Mouse (Mus musculus): Measurements from ENCODE around the gene Tbc1d1. TPM values are rescaled to one million over a fixed set of nuclear protein-coding genes. Genes with fewer than 3 reads are reported as not detected.

Gene Tbc1d1
- total RNA-seq, 1 experiment = 31.1 TPM

GRCm38 (mm10) chr5:64215806-64216205 lies 59.7 kb downstream of the Tbc1d1 start:
- Histone ChIP-seq H3K36me3 (ENCODE audit: control insufficient read depth, insufficient read depth, low read length, poor library complexity, severe bottlenecking) (no peaks in the 10 kb centered on the region), H3K27ac (ENCODE audit: insufficient read depth, low read depth, low read length, poor library complexity, severe bottlenecking) (no peak overlapping the region), H3K4me1 (ENCODE audit: control insufficient read depth in 2 of 2, insufficient read depth in 2 of 2, low read length in 2 of 2, poor library complexity in 1 of 2) (peaks cover 0 to 4% of the 10 kb centered on the region in 2 experiments; a peak in 1 of 4 replicates), H3K4me3 (ENCODE audit: insufficient read depth in 1 of 2, low read depth in 1 of 2, low read length in 2 of 2, poor library complexity in 1 of 2, severe bottlenecking in 1 of 2) (no peak overlapping the region), H3K9ac (ENCODE audit: insufficient read depth, low read depth, low read length, poor library complexity, severe bottlenecking) (no peak overlapping the region), H3K9me3 (ENCODE audit: control insufficient read depth, insufficient read depth, low read depth, low read length) (no peaks in the 10 kb centered on the region)
- TF ChIP-seq ZNF384 (IDR thresholded peaks at IDR 0.05; ENCODE audit: low read depth, low read length) (no peak), ZC3H11A (IDR thresholded peaks at IDR 0.05; ENCODE audit: borderline replicate concordance, low read depth, low read length) (no peak), HCFC1 (IDR thresholded peaks at IDR 0.05; ENCODE audit: borderline replicate concordance, insufficient read depth, low read length) (no peak), MAFK (IDR thresholded peaks at IDR 0.05; ENCODE audit: insufficient read depth, low read depth, low read length) (no peak), CHD2 (IDR thresholded peaks at IDR 0.05; ENCODE audit: low read depth, low read length) (no peak)
- no peak for DNase-seq (ENCODE audit: low read depth, low spot score)
- in situ Hi-C loops (cut with MboI; ENCODE audit: low sequenced_read_pairs in 2 of 2, unreplicated experiment in 2 of 2) = no loop called here

GRCm38 (mm10) chr5:64216326-64216725 lies 60.2 kb downstream of the Tbc1d1 start:
- H3K36me3 ChIP-seq (ENCODE audit: control insufficient read depth, insufficient read depth, low read length, poor library complexity, severe bottlenecking) = no peaks in the 10 kb centered on the region
- TF ChIP-seq ZNF384 (IDR thresholded peaks at IDR 0.05; ENCODE audit: low read depth, low read length) (no peak), HCFC1 (IDR thresholded peaks at IDR 0.05; ENCODE audit: borderline replicate concordance, insufficient read depth, low read length) (no peak), ZC3H11A (IDR thresholded peaks at IDR 0.05; ENCODE audit: borderline replicate concordance, low read depth, low read length) (no peak), MAFK (IDR thresholded peaks at IDR 0.05; ENCODE audit: insufficient read depth, low read depth, low read length) (no peak), CHD2 (IDR thresholded peaks at IDR 0.05; ENCODE audit: low read depth, low read length) (no peak)
- no peaks in the 10 kb centered on the region for H3K9me3 ChIP-seq (ENCODE audit: control insufficient read depth, insufficient read depth, low read depth, low read length)
- H3K9ac ChIP-seq (ENCODE audit: insufficient read depth, low read depth, low read length, poor library complexity, severe bottlenecking) = no peak overlapping the region
- in situ Hi-C loops (cut with MboI; ENCODE audit: low sequenced_read_pairs in 2 of 2, unreplicated experiment in 2 of 2) = no loop called here
- DNase-seq (ENCODE audit: low read depth, low spot score) = no peak
- no peak overlapping the region for H3K4me3 ChIP-seq (ENCODE audit: insufficient read depth in 1 of 2, low read depth in 1 of 2, low read length in 2 of 2, poor library complexity in 1 of 2, severe bottlenecking in 1 of 2)
- H3K4me1 ChIP-seq (ENCODE audit: control insufficient read depth in 2 of 2, insufficient read depth in 2 of 2, low read length in 2 of 2, poor library complexity in 1 of 2) = peaks cover 0 to 4% of the 10 kb centered on the region in 2 experiments; a peak in 1 of 4 replicates
- H3K27ac ChIP-seq (ENCODE audit: insufficient read depth, low read depth, low read length, poor library complexity, severe bottlenecking) = no peak overlapping the region

DNA sequence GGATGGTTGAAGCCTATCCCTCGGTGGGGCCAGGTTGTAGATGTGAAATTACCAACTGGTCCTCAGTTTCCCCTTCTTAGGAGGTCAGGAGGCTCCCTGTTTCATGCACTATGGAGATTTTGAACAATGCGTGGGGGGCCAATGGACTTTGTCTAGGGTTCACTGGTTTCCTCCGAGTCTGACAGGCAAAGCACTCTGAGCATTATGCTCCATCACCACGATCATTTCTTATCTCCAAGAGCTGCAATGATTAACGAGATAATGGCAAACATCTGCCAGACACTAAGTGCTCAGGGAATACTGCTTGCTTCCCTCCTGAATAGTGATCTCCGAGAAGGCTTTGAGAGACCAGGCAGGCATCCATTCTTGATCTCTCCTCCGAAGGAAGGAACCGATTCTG lies 61.2 kb downstream of the Tbc1d1 start:
- no peak for DNase-seq (ENCODE audit: low read depth, low spot score)
- H3K9me3 ChIP-seq (ENCODE audit: control insufficient read depth, insufficient read depth, low read depth, low read length) = no peaks in the 10 kb centered on the region
- peaks cover 0 to 4% of the 10 kb centered on the region in 2 experiments; a peak in 1 of 4 replicates for H3K4me1 ChIP-seq (ENCODE audit: control insufficient read depth in 2 of 2, insufficient read depth in 2 of 2, low read length in 2 of 2, poor library complexity in 1 of 2)
- H3K9ac ChIP-seq (ENCODE audit: insufficient read depth, low read depth, low read length, poor library complexity, severe bottlenecking) = no peak overlapping the region
- no peak for TF ChIP-seq ZC3H11A (IDR thresholded peaks at IDR 0.05; ENCODE audit: borderline replicate concordance, low read depth, low read length)
- TF ChIP-seq HCFC1 (IDR thresholded peaks at IDR 0.05; ENCODE audit: borderline replicate concordance, insufficient read depth, low read length) = no peak
- TF ChIP-seq ZNF384 (IDR thresholded peaks at IDR 0.05; ENCODE audit: low read depth, low read length) = no peak
- no peak for TF ChIP-seq CHD2 (IDR thresholded peaks at IDR 0.05; ENCODE audit: low read depth, low read length)
- no peak for TF ChIP-seq MAFK (IDR thresholded peaks at IDR 0.05; ENCODE audit: insufficient read depth, low read depth, low read length)
- in situ Hi-C loops (cut with MboI; ENCODE audit: low sequenced_read_pairs in 2 of 2, unreplicated experiment in 2 of 2) = no loop called here
- H3K4me3 ChIP-seq (ENCODE audit: insufficient read depth in 1 of 2, low read depth in 1 of 2, low read length in 2 of 2, poor library complexity in 1 of 2, severe bottlenecking in 1 of 2) = no peak overlapping the region
- no peaks in the 10 kb centered on the region for H3K36me3 ChIP-seq (ENCODE audit: control insufficient read depth, insufficient read depth, low read length, poor library complexity, severe bottlenecking)
- H3K27ac ChIP-seq (ENCODE audit: insufficient read depth, low read depth, low read length, poor library complexity, severe bottlenecking) = no peak overlapping the region

GRCm38 (mm10) chr5:64217816-64218602 lies 61.9 kb downstream of the Tbc1d1 start:
- Histone ChIP-seq H3K9ac (ENCODE audit: insufficient read depth, low read depth, low read length, poor library complexity, severe bottlenecking) (no peak overlapping the region), H3K27ac (ENCODE audit: insufficient read depth, low read depth, low read length, poor library complexity, severe bottlenecking) (no peak overlapping the region), H3K36me3 (ENCODE audit: control insufficient read depth, insufficient read depth, low read length, poor library complexity, severe bottlenecking) (no peaks in the 10 kb centered on the region), H3K4me3 (ENCODE audit: insufficient read depth in 1 of 2, low read depth in 1 of 2, low read length in 2 of 2, poor library complexity in 1 of 2, severe bottlenecking in 1 of 2) (no peak overlapping the region), H3K9me3 (ENCODE audit: control insufficient read depth, insufficient read depth, low read depth, low read length) (no peaks in the 10 kb centered on the region), H3K4me1 (ENCODE audit: control insufficient read depth in 2 of 2, insufficient read depth in 2 of 2, low read length in 2 of 2, poor library complexity in 1 of 2) (peaks cover 0 to 4% of the 10 kb centered on the region in 2 experiments; a peak in 1 of 4 replicates)
- in situ Hi-C loops (cut with MboI; ENCODE audit: low sequenced_read_pairs in 2 of 2, unreplicated experiment in 2 of 2) = no loop called here
- TF ChIP-seq ZNF384 (IDR thresholded peaks at IDR 0.05; ENCODE audit: low read depth, low read length) = no peak
- TF ChIP-seq HCFC1 (IDR thresholded peaks at IDR 0.05; ENCODE audit: borderline replicate concordance, insufficient read depth, low read length) = no peak
- TF ChIP-seq CHD2 (IDR thresholded peaks at IDR 0.05; ENCODE audit: low read depth, low read length) = no peak
- TF ChIP-seq MAFK (IDR thresholded peaks at IDR 0.05; ENCODE audit: insufficient read depth, low read depth, low read length) = no peak
- TF ChIP-seq ZC3H11A (IDR thresholded peaks at IDR 0.05; ENCODE audit: borderline replicate concordance, low read depth, low read length) = no peak
- DNase-seq (ENCODE audit: low read depth, low spot score) = no peak

Measured in ES-E14 (cell line).